Mouse (Mus musculus): Measurements from ENCODE around the gene Ccser1. TPM values are rescaled to one million over a fixed set of nuclear protein-coding genes. Genes with fewer than 3 reads are reported as not detected.
A peak's percentile ranks its signal among the peaks of the same experiment; 100 is the strongest.

The Ccser1 gene
- 18.7 and 23.5 TPM in 2 replicates for polyA plus RNA-seq (2014; fragmentation: Nextera tagmentation; extraction: Ambion mirVana)

DNA sequence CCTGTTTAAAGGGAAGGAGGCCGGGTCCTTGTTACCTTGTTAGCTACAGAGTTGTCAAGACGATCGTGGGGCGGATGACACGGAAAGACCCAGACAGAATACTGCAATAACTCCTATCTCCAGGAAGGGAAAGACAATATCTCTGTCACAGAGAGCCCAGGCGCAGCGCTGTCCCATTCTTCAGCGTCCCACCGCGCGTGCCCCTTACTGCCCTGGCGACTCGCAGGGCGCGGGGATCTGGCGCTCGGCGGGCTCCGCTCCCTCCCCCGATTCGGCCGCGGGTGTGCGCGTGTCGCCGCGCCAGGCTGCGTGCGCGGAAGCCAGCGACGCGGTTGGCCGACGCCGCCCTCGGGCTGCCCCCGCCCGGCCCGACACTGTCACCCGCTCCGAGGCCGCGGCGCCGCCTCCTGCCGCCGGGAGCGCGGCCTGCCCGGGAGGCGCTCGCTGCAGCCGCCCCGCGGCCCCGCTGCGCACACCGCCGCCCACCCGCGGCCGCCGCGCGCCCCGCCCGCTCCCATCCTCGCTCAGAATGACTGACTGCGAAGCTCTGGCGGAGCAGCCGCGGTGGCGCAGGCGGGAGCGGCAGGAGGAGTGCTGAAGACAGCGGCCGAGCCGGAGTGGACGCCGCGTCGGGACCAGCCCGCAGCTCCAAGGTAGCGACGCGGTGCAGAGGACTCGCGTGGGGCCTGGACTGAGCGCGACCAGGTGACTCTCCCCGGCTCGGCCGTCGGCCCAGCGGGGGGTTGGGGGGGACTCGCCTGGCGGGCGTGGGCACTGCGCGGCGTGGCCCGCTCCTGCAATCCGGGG, at the start of gene Ccser1:
TSS of gene Ccser1 (plus strand) at position 376 of the 807 bp plus-strand sequence.
- ATAC-seq (ENCODE audit: low FRiP score, low TSS enrichment): peak; percentile 92
- H3K9ac ChIP-seq (replicated peaks; ENCODE audit: low read length): peak within 1 kb of the TSS; percentile 96
- no peaks in the 10 kb centered on the region for H3K36me3 ChIP-seq (ENCODE audit: control insufficient read depth, insufficient read depth, low read length)
- under 1% methylated on average over 97 of the region's 105 CpGs for WGBS
- peak within 1 kb of the TSS; percentile 69 for H3K4me2 ChIP-seq (ENCODE audit: low read length)
- H3K4me3 ChIP-seq (replicated peaks; ENCODE audit: low read depth, low read length): peak within 1 kb of the TSS; percentile 87
- H3K4me1 ChIP-seq (ENCODE audit: control insufficient read depth, insufficient read depth, low read length): 0 out of 2 replicates have a peak, but pooled peaks cover 12% of the 10 kb centered on the region
- H3K9me3 ChIP-seq (ENCODE audit: control insufficient read depth, low read length): no peaks in the 10 kb centered on the region
- DNase-seq: peak; percentile 86
- no peaks in the 10 kb centered on the region for H3K27me3 ChIP-seq (ENCODE audit: control insufficient read depth, insufficient read depth, low read length)
- H3K27ac ChIP-seq (replicated peaks; ENCODE audit: low read depth, low read length): peak within 1 kb of the TSS; percentile 95

DNA sequence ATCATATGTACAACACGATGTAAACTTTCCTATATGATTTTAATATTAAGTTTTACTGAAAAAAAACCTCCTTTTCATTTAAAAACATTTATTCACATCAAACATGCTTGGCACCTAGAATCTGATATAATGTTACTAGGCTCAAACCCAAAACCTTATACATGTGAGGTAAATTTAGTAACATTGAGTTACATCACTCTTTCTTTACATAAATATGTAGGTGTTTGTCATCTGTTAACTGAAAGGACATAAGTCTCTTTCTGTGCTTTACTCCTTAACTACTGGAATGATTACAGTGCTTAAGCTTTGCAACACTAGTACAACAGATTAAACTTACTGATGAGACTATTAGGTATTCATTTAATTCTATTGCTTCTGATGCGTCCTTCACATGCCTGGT, 43.7 kb upstream of the Ccser1 start:
- Histone ChIP-seq H3K9me3 (ENCODE audit: control insufficient read depth, low read length) (no peaks in the 10 kb centered on the region), H3K4me2 (ENCODE audit: low read length) (no peak overlapping the region), H3K36me3 (ENCODE audit: control insufficient read depth, insufficient read depth, low read length) (no peaks in the 10 kb centered on the region), H3K27me3 (ENCODE audit: control insufficient read depth, insufficient read depth, low read length) (no peaks in the 10 kb centered on the region), H3K4me1 (ENCODE audit: control insufficient read depth, insufficient read depth, low read length) (no peaks in the 10 kb centered on the region), H3K27ac (replicated peaks; ENCODE audit: low read depth, low read length) (no peak overlapping the region), H3K4me3 (replicated peaks; ENCODE audit: low read depth, low read length) (no peak overlapping the region), H3K9ac (replicated peaks; ENCODE audit: low read length) (no peak overlapping the region)
- ATAC-seq (ENCODE audit: low FRiP score, low TSS enrichment) (no peak), DNase-seq (no peak)
- 89% methylated on average over 2 of the region's 2 CpGs for WGBS

DNA sequence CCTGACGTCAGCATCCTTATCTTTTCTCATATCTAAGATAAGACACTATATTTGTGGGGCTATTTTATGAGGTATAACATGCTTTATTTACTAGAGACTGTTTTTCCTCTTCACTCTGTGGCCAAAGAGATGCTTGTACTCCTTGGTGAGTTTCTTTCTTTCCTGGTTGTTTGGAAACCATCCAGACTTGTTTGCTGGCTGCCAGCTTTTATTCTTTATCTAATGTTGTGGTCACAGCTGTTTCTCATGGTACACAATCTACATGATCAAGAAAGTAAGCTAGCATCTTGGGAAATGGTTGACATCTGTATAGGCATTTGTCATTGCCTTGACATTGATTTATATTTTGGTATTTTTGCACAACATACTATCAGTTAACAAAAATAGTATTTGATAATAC, 37.1 kb upstream of the Ccser1 start:
- Histone ChIP-seq H3K36me3 (ENCODE audit: control insufficient read depth, insufficient read depth, low read length) (no peaks in the 10 kb centered on the region), H3K4me3 (replicated peaks; ENCODE audit: low read depth, low read length) (no peak overlapping the region), H3K4me1 (ENCODE audit: control insufficient read depth, insufficient read depth, low read length) (no peaks in the 10 kb centered on the region), H3K9me3 (ENCODE audit: control insufficient read depth, low read length) (no peaks in the 10 kb centered on the region), H3K27me3 (ENCODE audit: control insufficient read depth, insufficient read depth, low read length) (no peaks in the 10 kb centered on the region), H3K27ac (replicated peaks; ENCODE audit: low read depth, low read length) (no peak overlapping the region), H3K4me2 (ENCODE audit: low read length) (no peak overlapping the region), H3K9ac (replicated peaks; ENCODE audit: low read length) (no peak overlapping the region)
- ATAC-seq (ENCODE audit: low FRiP score, low TSS enrichment) (no peak), DNase-seq (no peak)
- 74% methylated on average over 1 of the region's 1 CpGs for WGBS

DNA sequence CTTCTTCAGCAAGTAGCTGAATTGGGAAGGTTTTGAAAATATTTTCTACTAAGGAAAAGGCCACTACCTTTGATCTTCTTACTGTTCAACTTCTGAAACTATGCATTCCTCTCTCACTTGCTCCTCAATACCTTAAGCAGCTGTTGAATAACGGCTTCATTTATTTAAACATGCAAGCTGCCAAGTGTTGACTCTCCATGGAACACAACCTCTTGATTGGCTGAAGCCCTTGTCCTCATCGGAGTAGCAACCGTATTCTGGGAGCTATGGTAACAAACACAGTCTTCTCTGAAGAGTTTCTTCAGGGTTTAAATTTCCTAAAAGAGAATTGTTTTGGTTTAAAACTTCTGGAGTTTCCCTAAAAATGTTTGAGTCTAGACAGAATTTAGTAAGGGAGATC, 27.2 kb upstream of the Ccser1 start:
- Histone ChIP-seq H3K4me1 (ENCODE audit: control insufficient read depth, insufficient read depth, low read length) (peaks cover 18% of the 10 kb centered on the region), H3K9me3 (ENCODE audit: control insufficient read depth, low read length) (no peaks in the 10 kb centered on the region), H3K4me3 (replicated peaks; ENCODE audit: low read depth, low read length) (no peak overlapping the region), H3K4me2 (ENCODE audit: low read length) (no peak overlapping the region), H3K9ac (replicated peaks; ENCODE audit: low read length) (no peak overlapping the region), H3K27me3 (ENCODE audit: control insufficient read depth, insufficient read depth, low read length) (no peaks in the 10 kb centered on the region), H3K36me3 (ENCODE audit: control insufficient read depth, insufficient read depth, low read length) (no peaks in the 10 kb centered on the region), H3K27ac (replicated peaks; ENCODE audit: low read depth, low read length) (no peak overlapping the region)
- WGBS: 79% methylated on average over 3 of the region's 3 CpGs
- no peak for DNase-seq
- no peak for ATAC-seq (ENCODE audit: low FRiP score, low TSS enrichment)

DNA sequence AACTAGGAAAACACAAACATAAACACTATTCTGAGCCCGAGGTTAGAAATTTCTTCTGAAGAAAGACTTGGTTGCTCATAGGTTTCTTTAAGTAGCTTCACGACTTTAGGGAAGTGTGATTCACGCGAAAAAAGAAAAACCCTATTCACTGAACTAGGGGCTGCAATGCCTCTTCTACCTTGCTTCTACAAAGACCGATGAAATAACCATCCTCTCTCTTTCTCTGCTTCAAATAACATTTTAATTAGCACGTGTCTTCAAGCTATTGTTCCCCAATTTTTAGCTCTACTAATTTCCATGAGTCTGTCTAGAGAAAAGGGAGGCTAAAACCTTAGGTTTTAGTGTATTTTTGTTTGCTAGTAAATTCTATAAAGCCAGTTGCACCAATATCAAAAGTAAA, 25.5 kb upstream of the Ccser1 start:
- WGBS: 23% methylated on average over 6 of the region's 6 CpGs
- H3K36me3 ChIP-seq (ENCODE audit: control insufficient read depth, insufficient read depth, low read length): no peaks in the 10 kb centered on the region
- no peaks in the 10 kb centered on the region for H3K27me3 ChIP-seq (ENCODE audit: control insufficient read depth, insufficient read depth, low read length)
- peaks cover 18% of the 10 kb centered on the region for H3K4me1 ChIP-seq (ENCODE audit: control insufficient read depth, insufficient read depth, low read length)
- ATAC-seq (ENCODE audit: low FRiP score, low TSS enrichment) (no peak), DNase-seq (peak; percentile 17)
- peak overlapping the region; percentile 6; the same call in 1 of the 2 replicates for H3K4me2 ChIP-seq (ENCODE audit: low read length)
- H3K9ac ChIP-seq (replicated peaks; ENCODE audit: low read length): no peak overlapping the region
- no peaks in the 10 kb centered on the region for H3K9me3 ChIP-seq (ENCODE audit: control insufficient read depth, low read length)
- no peak overlapping the region for H3K27ac ChIP-seq (replicated peaks; ENCODE audit: low read depth, low read length)
- no peak overlapping the region for H3K4me3 ChIP-seq (replicated peaks; ENCODE audit: low read depth, low read length)

DNA sequence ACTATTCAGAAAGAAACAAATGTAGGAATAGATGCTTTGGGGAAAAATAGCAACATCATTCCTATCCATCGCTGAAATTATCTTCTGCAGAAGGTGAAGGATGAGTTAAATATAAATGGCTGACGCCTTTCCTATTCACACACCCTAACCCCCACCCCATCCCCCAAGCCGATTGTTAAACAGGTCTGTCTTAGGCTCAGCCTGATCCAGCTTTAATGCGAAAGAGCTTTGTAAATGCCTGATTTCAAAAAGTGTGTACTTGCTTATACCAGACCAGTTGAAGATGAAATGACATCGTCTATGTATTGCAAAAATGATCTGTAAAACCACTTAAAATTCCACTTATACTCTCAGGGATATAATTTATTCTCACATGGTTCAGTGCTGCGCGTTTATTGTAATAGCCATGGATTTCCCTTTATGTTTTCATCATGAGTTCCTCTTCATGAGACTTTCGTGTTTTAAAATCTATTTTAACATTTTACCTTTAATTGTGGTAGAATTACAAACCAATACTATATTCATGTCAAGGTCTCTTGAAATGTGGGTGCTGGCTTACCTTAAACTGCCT, 25.0 kb upstream of the Ccser1 start:
- Histone ChIP-seq H3K4me3 (replicated peaks; ENCODE audit: low read depth, low read length) (no peak overlapping the region), H3K9ac (replicated peaks; ENCODE audit: low read length) (no peak overlapping the region), H3K9me3 (ENCODE audit: control insufficient read depth, low read length) (no peaks in the 10 kb centered on the region), H3K4me2 (ENCODE audit: low read length) (peak overlapping the region; percentile 5; the same call in 1 of the 2 replicates), H3K27ac (replicated peaks; ENCODE audit: low read depth, low read length) (no peak overlapping the region), H3K27me3 (ENCODE audit: control insufficient read depth, insufficient read depth, low read length) (no peaks in the 10 kb centered on the region), H3K4me1 (ENCODE audit: control insufficient read depth, insufficient read depth, low read length) (peaks cover 18% of the 10 kb centered on the region), H3K36me3 (ENCODE audit: control insufficient read depth, insufficient read depth, low read length) (no peaks in the 10 kb centered on the region)
- 19% methylated on average over 8 of the region's 8 CpGs for WGBS
- ATAC-seq (ENCODE audit: low FRiP score, low TSS enrichment) (peak; percentile 63), DNase-seq (peak; percentile 68)

DNA sequence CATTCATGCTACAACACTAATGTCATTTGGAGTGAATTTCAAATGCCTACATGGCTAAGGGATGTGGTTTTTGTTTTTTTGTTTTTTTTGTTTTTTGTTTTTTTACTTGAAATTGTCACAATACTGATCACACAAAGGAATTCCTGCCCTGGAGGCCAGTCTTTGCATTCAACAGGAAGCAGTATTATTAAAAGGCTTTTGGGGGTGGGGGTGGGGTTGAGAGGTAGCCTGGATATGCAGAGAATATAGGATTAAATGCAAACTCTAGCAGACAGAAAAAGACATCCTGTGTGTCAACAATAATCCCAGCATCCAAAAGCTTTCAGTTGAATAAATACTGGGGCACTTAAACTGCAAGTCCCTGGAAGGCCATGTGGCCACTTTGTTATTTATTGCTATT, 24.4 kb upstream of the Ccser1 start:
- H3K27me3 ChIP-seq (ENCODE audit: control insufficient read depth, insufficient read depth, low read length): no peaks in the 10 kb centered on the region
- no peaks in the 10 kb centered on the region for H3K36me3 ChIP-seq (ENCODE audit: control insufficient read depth, insufficient read depth, low read length)
- ATAC-seq (ENCODE audit: low FRiP score, low TSS enrichment) (no peak), DNase-seq (peak; percentile 35)
- H3K9me3 ChIP-seq (ENCODE audit: control insufficient read depth, low read length): no peaks in the 10 kb centered on the region
- no peak overlapping the region for H3K4me2 ChIP-seq (ENCODE audit: low read length)
- H3K4me3 ChIP-seq (replicated peaks; ENCODE audit: low read depth, low read length): no peak overlapping the region
- peaks cover 18% of the 10 kb centered on the region for H3K4me1 ChIP-seq (ENCODE audit: control insufficient read depth, insufficient read depth, low read length)
- H3K27ac ChIP-seq (replicated peaks; ENCODE audit: low read depth, low read length): no peak overlapping the region
- H3K9ac ChIP-seq (replicated peaks; ENCODE audit: low read length): no peak overlapping the region

DNA sequence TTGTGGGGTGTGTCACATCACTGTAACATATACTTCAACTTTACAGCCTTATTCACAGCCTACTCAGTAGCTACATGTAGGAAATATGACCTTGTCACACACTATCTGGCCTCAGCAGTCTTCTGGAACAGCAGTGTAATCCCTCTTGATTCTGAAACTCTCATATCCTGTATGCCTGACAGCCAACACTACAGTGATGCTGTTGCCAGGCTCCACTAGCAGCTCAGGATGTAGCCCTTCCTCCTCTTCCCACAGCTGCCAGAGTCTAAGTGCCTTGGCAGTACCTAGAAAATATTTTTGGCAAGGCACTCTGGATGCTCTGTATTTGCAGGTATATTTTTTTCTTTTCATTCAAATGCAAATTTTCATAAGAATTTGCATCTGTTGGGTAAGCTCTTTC, 18.0 kb upstream of the Ccser1 start:
- Histone ChIP-seq H3K9ac (replicated peaks; ENCODE audit: low read length) (no peak overlapping the region), H3K27ac (replicated peaks; ENCODE audit: low read depth, low read length) (no peak overlapping the region), H3K4me1 (ENCODE audit: control insufficient read depth, insufficient read depth, low read length) (no peaks in the 10 kb centered on the region), H3K36me3 (ENCODE audit: control insufficient read depth, insufficient read depth, low read length) (no peaks in the 10 kb centered on the region), H3K27me3 (ENCODE audit: control insufficient read depth, insufficient read depth, low read length) (no peaks in the 10 kb centered on the region), H3K4me3 (replicated peaks; ENCODE audit: low read depth, low read length) (no peak overlapping the region), H3K4me2 (ENCODE audit: low read length) (no peak overlapping the region), H3K9me3 (ENCODE audit: control insufficient read depth, low read length) (no peaks in the 10 kb centered on the region)
- ATAC-seq (ENCODE audit: low FRiP score, low TSS enrichment) (no peak), DNase-seq (no peak)

GRCm38 (mm10) chr6:61166891-61167290, 13.2 kb upstream of the Ccser1 start:
- no peak for ATAC-seq (ENCODE audit: low FRiP score, low TSS enrichment)
- no peaks in the 10 kb centered on the region for H3K27me3 ChIP-seq (ENCODE audit: control insufficient read depth, insufficient read depth, low read length)
- H3K4me2 ChIP-seq (ENCODE audit: low read length): no peak overlapping the region
- no peak overlapping the region for H3K9ac ChIP-seq (replicated peaks; ENCODE audit: low read length)
- H3K4me3 ChIP-seq (replicated peaks; ENCODE audit: low read depth, low read length): no peak overlapping the region
- no peaks in the 10 kb centered on the region for H3K9me3 ChIP-seq (ENCODE audit: control insufficient read depth, low read length)
- no peak overlapping the region for H3K27ac ChIP-seq (replicated peaks; ENCODE audit: low read depth, low read length)
- no peaks in the 10 kb centered on the region for H3K36me3 ChIP-seq (ENCODE audit: control insufficient read depth, insufficient read depth, low read length)
- no peaks in the 10 kb centered on the region for H3K4me1 ChIP-seq (ENCODE audit: control insufficient read depth, insufficient read depth, low read length)
- DNase-seq: no peak
- WGBS: 92% methylated on average over 1 of the region's 1 CpGs

Measured in midbrain, embryonic 14.5 days (tissue).